Mouse (Mus musculus): ENCODE results near the gene Zfp579.

- no peak for TF ChIP-seq CTCF (IDR thresholded peaks at IDR 0.05; ENCODE audit: low read depth, low read length)
- no peak for TF ChIP-seq POLR2A (IDR thresholded peaks at IDR 0.05; ENCODE audit: extremely low read depth, insufficient read depth, low read length)
Observed at GRCm38 (mm10) chr7:4947855-4948254, 48.1 kb downstream of the Zfp579 start.

Measured in liver, adult 2 months (tissue).